Mouse (Mus musculus): Measurements from ENCODE around the gene Mettl27. TPM values are rescaled to one million over a fixed set of nuclear protein-coding genes. Genes with fewer than 3 reads are reported as not detected.

The Mettl27 gene
- polyA plus RNA-seq, 1 experiment = 6.9 TPM

GRCm38 (mm10) chr5:134944179-134944578 lies 12.0 kb downstream of the Mettl27 start:
- no peak overlapping the region for H3K4me3 ChIP-seq (ENCODE audit: control insufficient read depth, low read depth, low read length)
- H3K27me3 ChIP-seq (ENCODE audit: control insufficient read depth, insufficient read depth, low read length) = peaks cover 2% of the 10 kb centered on the region; the same call in 1 of the 2 replicates
- peaks cover 15% of the 10 kb centered on the region for H3K4me1 ChIP-seq (ENCODE audit: control insufficient read depth, insufficient read depth, low read length)
- TF ChIP-seq POLR2A (IDR thresholded peaks at IDR 0.05; ENCODE audit: control insufficient read depth, low read depth, low read length) = no peak
- TF ChIP-seq CTCF (IDR thresholded peaks at IDR 0.05; ENCODE audit: control insufficient read depth, insufficient read depth, insufficient replicate concordance, low read depth, low read length) = no peak
- H3K27ac ChIP-seq (ENCODE audit: control insufficient read depth, insufficient read depth, low read depth, low read length) = no peak overlapping the region
- H3K36me3 ChIP-seq (ENCODE audit: control insufficient read depth, insufficient read depth, low read length) = no peaks in the 10 kb centered on the region

GRCm38 (mm10) chr5:134945266-134945959 lies 13.2 kb downstream of the Mettl27 start:
- Histone ChIP-seq H3K27ac (ENCODE audit: control insufficient read depth, insufficient read depth, low read depth, low read length) (no peak overlapping the region), H3K36me3 (ENCODE audit: control insufficient read depth, insufficient read depth, low read length) (no peaks in the 10 kb centered on the region), H3K27me3 (ENCODE audit: control insufficient read depth, insufficient read depth, low read length) (peaks cover 2% of the 10 kb centered on the region; the same call in 1 of the 2 replicates), H3K4me1 (ENCODE audit: control insufficient read depth, insufficient read depth, low read length) (peaks cover 12% of the 10 kb centered on the region), H3K4me3 (ENCODE audit: control insufficient read depth, low read depth, low read length) (no peak overlapping the region)
- TF ChIP-seq CTCF (IDR thresholded peaks at IDR 0.05; ENCODE audit: control insufficient read depth, insufficient read depth, insufficient replicate concordance, low read depth, low read length) (no peak), POLR2A (IDR thresholded peaks at IDR 0.05; ENCODE audit: control insufficient read depth, low read depth, low read length) (no peak)

- H3K4me3 ChIP-seq (ENCODE audit: control insufficient read depth, low read depth, low read length) = peak overlapping the region; percentile 34
- no peaks in the 10 kb centered on the region for H3K36me3 ChIP-seq (ENCODE audit: control insufficient read depth, insufficient read depth, low read length)
- peaks cover 2% of the 10 kb centered on the region; the same call in 1 of the 2 replicates for H3K27me3 ChIP-seq (ENCODE audit: control insufficient read depth, insufficient read depth, low read length)
- H3K4me1 ChIP-seq (ENCODE audit: control insufficient read depth, insufficient read depth, low read length) = peaks cover 12% of the 10 kb centered on the region
- H3K27ac ChIP-seq (ENCODE audit: control insufficient read depth, insufficient read depth, low read depth, low read length) = no peak overlapping the region
- TF ChIP-seq CTCF (IDR thresholded peaks at IDR 0.05; ENCODE audit: control insufficient read depth, insufficient read depth, insufficient replicate concordance, low read depth, low read length) (no peak), POLR2A (IDR thresholded peaks at IDR 0.05; ENCODE audit: control insufficient read depth, low read depth, low read length) (0 out of 2 replicates have a peak, but pooled peaks have one; percentile 6)
These were observed 14.1 kb downstream of the Mettl27 start for GRCm38 (mm10) chr5:134946063-134946856.

GRCm38 (mm10) chr5:134946857-134947255 lies 14.7 kb downstream of the Mettl27 start, which contains the start of gene Cldn4:
Gene Cldn4, minus strand, starts transcription at chr5:134946934.
- TF ChIP-seq POLR2A (IDR thresholded peaks at IDR 0.05; ENCODE audit: control insufficient read depth, low read depth, low read length) (no peak), CTCF (IDR thresholded peaks at IDR 0.05; ENCODE audit: control insufficient read depth, insufficient read depth, insufficient replicate concordance, low read depth, low read length) (no peak)
- Histone ChIP-seq H3K36me3 (ENCODE audit: control insufficient read depth, insufficient read depth, low read length) (no peaks in the 10 kb centered on the region), H3K4me1 (ENCODE audit: control insufficient read depth, insufficient read depth, low read length) (peaks cover 11% of the 10 kb centered on the region), H3K4me3 (ENCODE audit: control insufficient read depth, low read depth, low read length) (peak within 1 kb of the TSS; percentile 34), H3K27ac (ENCODE audit: control insufficient read depth, insufficient read depth, low read depth, low read length) (no peak within 1 kb of the TSS), H3K27me3 (ENCODE audit: control insufficient read depth, insufficient read depth, low read length) (peaks cover 2% of the 10 kb centered on the region; the same call in 1 of the 2 replicates)

GRCm38 (mm10) chr5:134947420-134948084 lies 15.4 kb downstream of the Mettl27 start:
- Histone ChIP-seq H3K4me3 (ENCODE audit: control insufficient read depth, low read depth, low read length) (no peak overlapping the region), H3K4me1 (ENCODE audit: control insufficient read depth, insufficient read depth, low read length) (peaks cover 11% of the 10 kb centered on the region; the same call in 1 of the 2 replicates), H3K36me3 (ENCODE audit: control insufficient read depth, insufficient read depth, low read length) (no peaks in the 10 kb centered on the region), H3K27ac (ENCODE audit: control insufficient read depth, insufficient read depth, low read depth, low read length) (no peak overlapping the region), H3K27me3 (ENCODE audit: control insufficient read depth, insufficient read depth, low read length) (peaks cover 2% of the 10 kb centered on the region; the same call in 1 of the 2 replicates)
- TF ChIP-seq CTCF (IDR thresholded peaks at IDR 0.05; ENCODE audit: control insufficient read depth, insufficient read depth, insufficient replicate concordance, low read depth, low read length) (no peak), POLR2A (IDR thresholded peaks at IDR 0.05; ENCODE audit: control insufficient read depth, low read depth, low read length) (no peak)

- Histone ChIP-seq H3K27me3 (ENCODE audit: control insufficient read depth, insufficient read depth, low read length) (peaks cover 2% of the 10 kb centered on the region; the same call in 1 of the 2 replicates), H3K4me3 (ENCODE audit: control insufficient read depth, low read depth, low read length) (no peak overlapping the region), H3K36me3 (ENCODE audit: control insufficient read depth, insufficient read depth, low read length) (no peaks in the 10 kb centered on the region), H3K27ac (ENCODE audit: control insufficient read depth, insufficient read depth, low read depth, low read length) (no peak overlapping the region), H3K4me1 (ENCODE audit: control insufficient read depth, insufficient read depth, low read length) (peaks cover 13% of the 10 kb centered on the region)
- TF ChIP-seq CTCF (IDR thresholded peaks at IDR 0.05; ENCODE audit: control insufficient read depth, insufficient read depth, insufficient replicate concordance, low read depth, low read length) (no peak), POLR2A (IDR thresholded peaks at IDR 0.05; ENCODE audit: control insufficient read depth, low read depth, low read length) (no peak)
These were observed 15.9 kb downstream of the Mettl27 start for GRCm38 (mm10) chr5:134948085-134948439.
